Mouse (Mus musculus) lung, postnatal 0 days (tissue): ENCODE results near the gene Snrpc. TPM values are rescaled to one million over a fixed set of nuclear protein-coding genes. Genes with fewer than 3 reads are reported as not detected.

Source experiments
- ATAC-seq: fragments of 200-750 bp; cut with Nextera tagmentation; 2 replicates; pipeline ENCODE4 v1.8.0; 2017; ENCODE audit warnings: moderate library complexity
- DNase-seq: peaks from one replicate; pipeline ENCODE4 v3.0.0-alpha.2; 2016; ENCODE audit warnings: low spot score
- H3K27ac ChIP-seq: fragments of 300-500 bp; sonication (generic); 2 replicates; pipeline ENCODE4 v1.5.1; 2014; ENCODE audit warnings: antibody characterized with exemption, mild to moderate bottlenecking, low read length, mixed read lengths
- H3K27me3 ChIP-seq: fragments of 300-500 bp; sonication (generic); replicated peaks from 2 replicates; pipeline ENCODE4 v1.6.1; 2014; ENCODE audit warnings: low read length, mixed read lengths; ENCODE audit not compliant: insufficient read depth
- H3K36me3 ChIP-seq: fragments of 300-500 bp; sonication (generic); 2 replicates; pipeline ENCODE4 v1.6.1; 2014; ENCODE audit warnings: low read length, mixed read lengths; ENCODE audit not compliant: insufficient read depth
- H3K4me1 ChIP-seq: fragments of 300-500 bp; sonication (generic); 2 replicates; pipeline ENCODE4 v1.6.1; 2014; ENCODE audit warnings: antibody characterized with exemption, low read depth, low read length, mixed read lengths; ENCODE audit not compliant: insufficient read depth
- H3K4me2 ChIP-seq: fragments of 300-500 bp; sonication (generic); replicated peaks from 2 replicates; pipeline ENCODE4 v1.6.1; 2014; ENCODE audit warnings: low read depth, mild to moderate bottlenecking, low read length, moderate library complexity, mixed read lengths
- H3K4me3 ChIP-seq: fragments of 300-500 bp; sonication (generic); 2 replicates; pipeline ENCODE4 v1.5.1; 2014; ENCODE audit warnings: low read depth, low read length
- H3K9ac ChIP-seq: fragments of 300-500 bp; sonication (generic); replicated peaks from 2 replicates; pipeline ENCODE4 v1.6.1; 2014; ENCODE audit warnings: low read depth, mild to moderate bottlenecking
- H3K9me3 ChIP-seq: fragments of 300-500 bp; sonication (generic); 2 replicates; pipeline ENCODE4 v1.6.1; 2016; ENCODE audit warnings: low read length, mixed read lengths
- CTCF ChIP-seq: IDR thresholded peaks from 2 replicates; pipeline ENCODE4 v1.5.1; 2016; ENCODE audit warnings: antibody characterized with exemption, mild to moderate bottlenecking
- EP300 ChIP-seq: IDR thresholded peaks from 2 replicates; pipeline ENCODE4 v1.6.1; 2016; ENCODE audit warnings: antibody characterized with exemption, mild to moderate bottlenecking, control low read depth
- WGBS: fragments of 180-500 bp; shearing (Covaris S2); extraction: QIAGEN DNeasy Blood & Tissue Kit; methylation state at CpG from one replicate; pipeline ENCODE4 v1.1.7; 2014; 5-methylcytosine and 5-hydroxymethylcytosine counted together
- polyA plus RNA-seq: library from polyadenylated mRNA; unstranded; fragments of >200 nt; fragmentation: Nextera tagmentation; extraction: Ambion mirVana; gene quantifications from 2 replicates; pipeline ENCODE4 v1.2.1, GENCODE M21; 2015

The Snrpc gene
- polyA plus RNA-seq, 1 experiment from 2014 or later = 185 TPM

GRCm38 (mm10) chr17:27793144-27793543 is 44.8 kb upstream of the Snrpc start:
- ATAC-seq (peak; percentile 89), DNase-seq (peak; percentile 86)
- Histone ChIP-seq H3K4me3 (no peak overlapping the region), H3K27me3 (no peaks in the 10 kb centered on the region), H3K4me2 (no peak overlapping the region), H3K27ac (peak overlapping the region; percentile 51), H3K4me1 (peaks cover 16% of the 10 kb centered on the region), H3K9ac (no peak overlapping the region), H3K9me3 (no peaks in the 10 kb centered on the region), H3K36me3 (no peaks in the 10 kb centered on the region)
- WGBS = 54% methylated on average over 6 of the region's 6 CpGs
- TF ChIP-seq EP300 = peak; percentile 62
- no peak for TF ChIP-seq CTCF

- Histone ChIP-seq H3K9me3 (no peaks in the 10 kb centered on the region), H3K4me2 (peak overlapping the region; percentile 23; the same call in 1 of the 2 replicates), H3K9ac (no peak overlapping the region), H3K4me1 (peaks cover 26% of the 10 kb centered on the region), H3K4me3 (no peak overlapping the region), H3K27me3 (no peaks in the 10 kb centered on the region), H3K36me3 (no peaks in the 10 kb centered on the region), H3K27ac (peak overlapping the region; percentile 66)
- TF ChIP-seq CTCF (no peak), EP300 (0 out of 2 replicates have a peak, but pooled peaks have one; percentile 18)
- peak; percentile 68 for ATAC-seq
- 50% methylated on average over 6 of the region's 6 CpGs for WGBS
- DNase-seq = peak; percentile 88
Observed at GRCm38 (mm10) chr17:27796780-27797179, 41.2 kb upstream of the Snrpc start.

GRCm38 (mm10) chr17:27797341-27797872 is 40.5 kb upstream of the Snrpc start:
- Histone ChIP-seq H3K4me1 (peaks cover 26% of the 10 kb centered on the region), H3K4me3 (no peak overlapping the region), H3K27ac (peak overlapping the region; percentile 66), H3K9ac (0 out of 2 replicates have a peak overlapping the region, but pooled peaks have one; percentile 3), H3K27me3 (no peaks in the 10 kb centered on the region), H3K4me2 (peak overlapping the region; percentile 23; the same call in 1 of the 2 replicates), H3K9me3 (no peaks in the 10 kb centered on the region), H3K36me3 (no peaks in the 10 kb centered on the region)
- ATAC-seq = peak; percentile 29
- TF ChIP-seq EP300 = no peak
- TF ChIP-seq CTCF = no peak
- WGBS = 22% methylated on average over 11 of the region's 11 CpGs
- DNase-seq = peak; percentile 68

- Histone ChIP-seq H3K9me3 (no peaks in the 10 kb centered on the region), H3K4me1 (peaks cover 31% of the 10 kb centered on the region), H3K27me3 (no peaks in the 10 kb centered on the region), H3K9ac (0 out of 2 replicates have a peak overlapping the region, but pooled peaks have one; percentile 8), H3K36me3 (no peaks in the 10 kb centered on the region), H3K27ac (peak overlapping the region; percentile 81), H3K4me2 (no peak overlapping the region), H3K4me3 (no peak overlapping the region)
- TF ChIP-seq CTCF = no peak
- TF ChIP-seq EP300 = no peak
- DNase-seq (peak; percentile 72), ATAC-seq (peak; percentile 68)
- 17% methylated on average over 16 of the region's 16 CpGs for WGBS
Observed at GRCm38 (mm10) chr17:27799771-27800584, 38.0 kb upstream of the Snrpc start.

GRCm38 (mm10) chr17:27800710-27801648 is 37.0 kb upstream of the Snrpc start:
- no peak for TF ChIP-seq EP300
- TF ChIP-seq CTCF = peak; percentile 49
- H3K36me3 ChIP-seq = no peaks in the 10 kb centered on the region
- H3K27me3 ChIP-seq = no peaks in the 10 kb centered on the region
- DNase-seq (no peak), ATAC-seq (no peak)
- peak overlapping the region; percentile 62; the same call in 1 of the 2 replicates for H3K27ac ChIP-seq
- H3K4me1 ChIP-seq = peaks cover 37% of the 10 kb centered on the region
- H3K4me3 ChIP-seq = no peak overlapping the region
- H3K9me3 ChIP-seq = no peaks in the 10 kb centered on the region
- H3K9ac ChIP-seq = no peak overlapping the region
- no peak overlapping the region for H3K4me2 ChIP-seq
- WGBS = 59% methylated on average over 9 of the region's 9 CpGs

- Histone ChIP-seq H3K9me3 (no peaks in the 10 kb centered on the region), H3K27ac (no peak overlapping the region), H3K4me2 (no peak overlapping the region), H3K36me3 (no peaks in the 10 kb centered on the region), H3K4me3 (no peak overlapping the region), H3K9ac (no peak overlapping the region), H3K27me3 (no peaks in the 10 kb centered on the region), H3K4me1 (peaks cover 20% of the 10 kb centered on the region; the same call in 1 of the 2 replicates)
- TF ChIP-seq EP300 (no peak), CTCF (peak; percentile 34)
- 67% methylated on average over 4 of the region's 4 CpGs for WGBS
- ATAC-seq (no peak), DNase-seq (no peak)
Observed at GRCm38 (mm10) chr17:27803752-27804151, 34.2 kb upstream of the Snrpc start.
